Mouse (Mus musculus) megakaryocyte, embryonic 14.5 days (primary cell): ENCODE results near the gene Sbk1. TPM values are rescaled to one million over a fixed set of nuclear protein-coding genes. Genes with fewer than 3 reads are reported as not detected.
"Not testable (repeated sequence)": the region's sequence is repeated elsewhere in the genome, so short reads cannot be mapped to it uniquely, and the experiment has no call there.

Source experiments
- H3K27me3 ChIP-seq: replicated peaks from 2 replicates; pipeline ENCODE3; 2012; ENCODE audit warnings: inconsistent platforms
- H3K36me3 ChIP-seq: replicated peaks from 2 replicates; pipeline ENCODE3; 2012; ENCODE audit warnings: low read length, inconsistent platforms, mixed read lengths
- H3K4me1 ChIP-seq: 2 replicates; pipeline ENCODE4 v1.6.1; 2012; ENCODE audit warnings: inconsistent platforms
- H3K4me3 ChIP-seq: replicated peaks from 2 replicates; pipeline ENCODE3; 2012; ENCODE audit warnings: moderate library complexity, mild to moderate bottlenecking, inconsistent platforms
- H3K9me3 ChIP-seq: 2 replicates; pipeline ENCODE4 v1.6.1; 2012; ENCODE audit warnings: inconsistent platforms
- FLI1 ChIP-seq: IDR thresholded peaks from 2 replicates; pipeline ENCODE4 v1.6.1; 2012; ENCODE audit warnings: low read length, inconsistent platforms, mixed read lengths
- GATA1 ChIP-seq: IDR thresholded peaks from 3 replicates; pipeline ENCODE4 v1.6.1; 2012; ENCODE audit warnings: mixed read lengths, low read length, inconsistent platforms, borderline replicate concordance
- polyA plus RNA-seq: library from polyadenylated mRNA; stranded (reverse); fragments of >175 nt; gene quantifications from 2 replicates; pipeline ENCODE4 v1.2.3, GENCODE M21; 2012; ENCODE audit warnings: low replicate concordance; ENCODE audit not compliant: insufficient read depth

Sbk1 gene
- polyA plus RNA-seq, 1 experiment: 1.4 TPM

DNA sequence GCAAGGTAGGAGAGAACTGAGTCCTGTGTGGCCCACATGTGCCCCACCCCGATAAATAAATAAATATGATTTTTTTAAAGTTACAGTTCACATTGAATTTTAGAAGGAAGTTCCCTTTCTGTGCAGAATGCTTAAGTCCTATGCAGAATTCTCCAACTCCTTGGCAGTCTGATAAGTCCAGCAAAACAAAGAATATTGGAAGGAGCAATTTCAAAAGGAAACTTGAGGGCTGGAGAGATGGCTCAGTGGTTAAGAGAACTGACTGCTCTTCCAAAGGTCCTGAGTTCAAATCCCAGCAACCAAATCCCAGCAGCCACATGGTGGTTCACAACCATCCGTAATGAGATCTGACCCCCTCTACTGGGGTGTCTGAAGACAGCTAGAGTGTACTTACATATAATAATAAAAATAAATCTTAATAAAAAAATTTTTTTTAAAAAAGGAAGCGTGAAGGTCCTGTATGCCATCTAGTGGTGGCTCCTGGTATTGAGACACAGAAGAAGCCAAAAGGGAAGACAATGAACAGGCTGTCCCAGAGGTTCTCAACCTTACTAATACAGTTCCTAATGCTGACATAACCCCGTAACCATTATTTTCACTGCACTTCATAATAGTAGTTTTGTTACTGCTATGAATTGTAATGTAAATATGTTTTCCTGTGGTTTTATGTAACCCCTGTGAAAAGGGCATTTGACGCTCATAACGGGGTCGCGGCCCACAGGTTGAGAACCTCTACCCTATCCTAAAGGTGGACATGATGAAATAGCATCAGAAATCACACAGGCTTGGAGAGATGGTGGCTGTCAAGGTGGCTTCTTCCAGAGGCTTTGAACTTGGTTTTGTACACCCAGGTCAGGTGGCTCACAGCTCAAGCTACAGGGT, 25.4 kb downstream of the Sbk1 start:
- Histone ChIP-seq H3K27me3 (peaks cover 58% of the 10 kb centered on the region), H3K4me1 (no peaks in the 10 kb centered on the region), H3K9me3 (no peaks in the 10 kb centered on the region), H3K4me3 (no peak overlapping the region), H3K36me3 (no peaks in the 10 kb centered on the region)
- no peak for TF ChIP-seq FLI1
- no peak for TF ChIP-seq GATA1

DNA sequence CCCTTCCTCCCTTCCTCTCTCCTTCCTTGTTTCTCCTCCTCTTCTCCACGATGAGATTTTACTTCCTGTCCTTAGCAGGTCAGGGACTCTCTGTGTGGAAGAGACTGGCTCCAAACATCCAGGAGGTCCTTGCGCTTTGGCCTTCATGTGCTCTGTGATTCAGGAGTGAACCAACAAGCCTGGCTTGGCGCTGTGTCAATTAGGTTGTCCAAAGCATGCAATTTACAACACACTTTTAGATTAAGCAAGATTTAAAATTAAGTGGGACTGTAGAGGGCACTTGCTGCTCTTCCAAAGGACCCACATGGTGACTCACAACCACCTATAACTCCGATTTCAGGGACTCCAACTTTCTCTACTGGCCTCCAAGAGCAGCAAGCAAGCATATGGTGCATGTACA, 26.4 kb downstream of the Sbk1 start:
- no peaks in the 10 kb centered on the region for H3K4me1 ChIP-seq
- H3K9me3 ChIP-seq: no peaks in the 10 kb centered on the region
- TF ChIP-seq GATA1 (no peak), FLI1 (no peak)
- H3K4me3 ChIP-seq: no peak overlapping the region
- no peaks in the 10 kb centered on the region for H3K36me3 ChIP-seq
- peaks cover 55% of the 10 kb centered on the region for H3K27me3 ChIP-seq

DNA sequence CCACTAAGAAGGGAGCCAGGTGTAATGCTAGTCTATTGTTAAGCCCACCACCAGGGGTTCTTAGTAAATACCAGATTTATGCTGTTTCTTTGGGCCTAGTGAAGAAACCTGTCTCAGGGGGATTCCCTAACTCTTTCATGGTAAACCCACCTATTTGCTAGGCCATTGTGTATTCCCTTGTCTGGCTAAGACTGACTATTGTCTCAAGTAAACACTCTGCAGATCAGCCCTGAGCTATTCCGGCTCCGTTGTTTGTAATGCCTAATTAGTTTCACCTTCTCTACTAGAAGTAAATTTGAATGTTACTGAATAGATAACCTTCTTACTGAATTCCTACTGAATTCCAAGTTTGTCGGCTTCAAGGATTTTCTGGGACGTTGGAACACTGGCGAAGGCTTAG, 29.4 kb downstream of the Sbk1 start:
- not testable (repeated sequence) for H3K36me3 ChIP-seq, H3K4me1 ChIP-seq, H3K4me3 ChIP-seq, H3K9me3 ChIP-seq
- peaks cover 52% of the 10 kb centered on the region for H3K27me3 ChIP-seq

DNA sequence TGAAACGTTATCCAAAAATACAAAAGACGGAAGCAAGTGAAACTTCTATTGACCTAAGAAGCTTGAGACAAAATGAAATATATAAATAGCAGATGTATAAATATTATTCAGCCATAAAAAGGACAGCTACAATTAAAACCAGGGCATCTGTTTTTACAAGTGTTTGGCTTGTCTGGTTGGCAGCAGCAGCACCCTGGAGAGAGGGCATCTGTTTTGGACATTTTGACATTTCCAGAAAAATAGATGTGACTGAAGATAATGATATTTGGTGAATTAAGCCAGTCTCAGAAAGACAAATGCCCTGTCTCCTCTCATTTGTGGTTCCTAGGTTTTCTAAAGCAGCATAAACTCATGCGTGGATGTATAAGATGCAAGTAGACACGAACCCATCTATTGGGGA, 39.4 kb downstream of the Sbk1 start:
- peaks cover 1% of the 10 kb centered on the region for H3K9me3 ChIP-seq
- peaks cover 2% of the 10 kb centered on the region for H3K36me3 ChIP-seq
- no peaks in the 10 kb centered on the region for H3K4me1 ChIP-seq
- no peak overlapping the region for H3K4me3 ChIP-seq
- TF ChIP-seq FLI1 (no peak), GATA1 (no peak)
- peaks cover 26% of the 10 kb centered on the region for H3K27me3 ChIP-seq

DNA sequence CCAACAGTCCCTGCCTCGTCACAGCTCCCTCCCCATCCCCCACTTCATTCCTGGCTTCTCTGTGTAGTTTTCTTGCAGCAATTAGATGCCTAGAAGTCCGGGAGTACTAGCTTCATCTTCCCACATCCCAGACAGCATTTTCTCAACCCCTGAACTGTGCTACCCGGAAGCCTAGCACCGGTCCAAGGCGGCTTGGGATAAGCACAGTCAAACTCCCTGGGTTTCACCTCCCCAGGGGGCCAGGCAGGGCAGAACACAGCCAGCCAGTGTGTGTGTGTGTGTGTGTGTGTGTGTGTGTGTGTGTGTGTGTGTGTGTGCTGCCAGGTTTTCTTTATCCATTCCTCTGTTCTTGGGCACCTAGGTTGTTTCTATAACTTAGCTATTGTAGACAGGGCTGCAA, 40.9 kb downstream of the Sbk1 start:
- Histone ChIP-seq H3K27me3 (peaks cover 19% of the 10 kb centered on the region), H3K4me3 (no peak overlapping the region), H3K4me1 (no peaks in the 10 kb centered on the region), H3K9me3 (peaks cover 4% of the 10 kb centered on the region), H3K36me3 (peaks cover 2% of the 10 kb centered on the region)
- TF ChIP-seq GATA1 (no peak), FLI1 (no peak)

DNA sequence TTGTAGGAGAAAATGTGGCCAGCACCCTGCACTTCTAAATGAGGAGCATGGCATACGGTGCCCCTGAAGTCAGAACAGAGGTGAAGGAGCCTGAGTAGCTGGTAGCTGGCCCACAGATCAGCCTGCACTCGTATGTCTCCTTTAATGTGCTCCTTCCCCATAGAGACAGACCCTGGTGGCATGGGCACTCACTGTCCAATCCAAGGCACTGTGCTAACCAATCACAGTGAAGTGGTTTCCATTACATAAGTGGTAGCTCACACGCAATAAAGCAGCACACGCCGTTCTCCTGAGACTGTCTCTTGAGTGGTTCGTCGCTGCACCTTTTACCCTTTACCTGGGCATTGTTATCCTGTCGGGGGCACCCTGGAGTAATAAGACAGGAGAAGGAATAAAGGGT, 41.9 kb downstream of the Sbk1 start:
- H3K27me3 ChIP-seq: peaks cover 14% of the 10 kb centered on the region
- no peak overlapping the region for H3K4me3 ChIP-seq
- H3K4me1 ChIP-seq: no peaks in the 10 kb centered on the region
- H3K36me3 ChIP-seq: peaks cover 2% of the 10 kb centered on the region
- peaks cover 4% of the 10 kb centered on the region for H3K9me3 ChIP-seq
- TF ChIP-seq GATA1: no peak
- no peak for TF ChIP-seq FLI1

DNA sequence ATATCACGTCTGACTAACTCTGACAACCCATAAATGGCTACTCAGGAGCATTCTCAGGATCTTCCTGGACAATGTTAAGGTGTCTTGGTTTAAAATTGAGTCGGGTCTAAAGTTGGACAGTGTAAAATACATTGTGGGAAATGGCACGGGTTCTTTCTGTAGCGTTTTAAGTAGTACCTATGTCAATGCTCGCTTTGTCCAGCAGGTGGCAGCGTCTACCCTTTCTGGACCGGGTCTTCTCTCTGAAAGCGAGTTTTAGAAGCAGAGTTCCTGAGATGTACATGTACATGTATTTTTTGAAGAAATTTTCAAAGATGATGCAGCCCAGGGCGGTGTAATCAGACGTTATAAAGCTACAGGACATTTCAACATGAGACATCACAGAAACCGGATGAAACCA, 51.3 kb downstream of the Sbk1 start:
- Histone ChIP-seq H3K27me3 (peaks cover 2% of the 10 kb centered on the region), H3K9me3 (no peaks in the 10 kb centered on the region), H3K4me1 (peaks cover 38% of the 10 kb centered on the region), H3K36me3 (peaks cover 3% of the 10 kb centered on the region), H3K4me3 (peak overlapping the region; percentile 86)
- TF ChIP-seq FLI1 (no peak), GATA1 (no peak)

DNA sequence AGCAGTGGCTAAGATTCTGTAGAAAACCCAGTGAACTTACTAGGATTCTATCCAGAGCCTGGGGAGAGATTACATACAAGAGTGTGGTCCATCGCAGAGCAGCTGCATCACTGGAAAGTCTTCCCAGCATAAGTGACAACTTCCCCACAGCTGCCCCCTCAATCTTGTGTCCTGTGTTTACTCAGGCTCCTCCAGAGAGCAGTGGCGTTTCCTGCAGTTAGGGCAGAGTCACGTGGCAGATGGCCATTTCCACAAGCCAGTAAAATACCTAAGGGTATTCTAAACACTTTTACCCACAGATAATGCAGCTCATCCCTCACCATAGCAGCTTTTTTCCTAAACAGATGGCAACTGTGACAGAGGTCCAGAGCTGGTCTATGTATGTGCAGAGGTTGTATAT, 52.4 kb downstream of the Sbk1 start:
- Histone ChIP-seq H3K9me3 (no peaks in the 10 kb centered on the region), H3K4me1 (peaks cover 43% of the 10 kb centered on the region), H3K4me3 (peak overlapping the region; percentile 86), H3K27me3 (peaks cover 2% of the 10 kb centered on the region), H3K36me3 (no peaks in the 10 kb centered on the region)
- no peak for TF ChIP-seq FLI1
- no peak for TF ChIP-seq GATA1

DNA sequence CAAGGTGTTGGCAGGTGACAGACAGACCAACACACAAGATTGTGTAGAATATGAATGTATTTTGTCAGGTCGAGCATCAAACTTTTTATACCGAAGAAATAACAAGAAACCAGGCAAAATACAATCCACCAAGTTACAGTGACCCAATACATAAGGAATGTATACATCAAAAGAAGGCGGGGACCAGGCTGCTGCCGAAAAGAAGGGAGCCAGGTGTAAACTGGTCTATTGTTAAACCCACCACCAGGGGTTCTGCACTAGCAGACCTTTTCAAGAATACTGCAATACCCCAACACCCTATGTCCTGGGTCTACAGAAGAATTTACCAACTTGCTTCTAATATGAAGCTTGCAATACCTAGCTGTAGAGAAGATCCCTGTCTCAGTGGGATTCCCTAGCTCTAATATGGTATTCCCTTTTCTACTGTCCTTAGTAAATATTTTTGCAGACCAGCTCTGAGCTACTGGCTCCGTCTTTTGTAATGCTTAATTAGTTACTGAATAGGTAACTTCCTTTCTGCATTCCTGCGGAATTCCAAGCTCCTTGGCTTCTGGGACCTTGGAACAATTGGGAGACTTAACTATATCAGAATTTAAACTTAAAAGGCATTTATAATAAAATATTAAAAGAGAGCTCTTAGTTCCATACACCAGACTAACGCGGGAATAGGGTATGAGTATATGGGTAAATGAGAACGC, 53.3 kb downstream of the Sbk1 start:
- H3K4me1 ChIP-seq: peaks cover 52% of the 10 kb centered on the region
- H3K4me3 ChIP-seq, H3K27me3 ChIP-seq, H3K9me3 ChIP-seq, H3K36me3 ChIP-seq: not testable (repeated sequence)

DNA sequence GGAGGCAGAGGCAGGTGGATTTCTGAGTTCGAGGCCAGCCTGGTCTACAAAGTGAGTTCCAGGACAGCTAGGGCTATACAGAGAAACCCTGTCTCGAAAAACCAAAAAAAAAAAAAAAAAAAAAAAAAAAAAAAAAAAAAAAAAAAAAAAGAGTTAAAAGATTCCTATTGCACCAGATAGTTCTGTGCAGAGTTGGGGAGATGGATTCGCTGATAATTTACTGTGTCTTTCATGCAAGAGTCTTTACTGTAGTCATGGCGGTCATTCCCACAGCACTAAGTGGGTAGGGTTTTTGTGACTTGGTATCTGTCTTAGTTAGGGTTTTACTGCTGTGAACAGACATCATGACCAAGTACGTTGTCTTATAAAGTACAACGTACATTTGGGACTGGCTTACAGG, 56.4 kb downstream of the Sbk1 start:
- not testable (repeated sequence) for H3K4me3 ChIP-seq, H3K36me3 ChIP-seq, H3K27me3 ChIP-seq
- H3K9me3 ChIP-seq: peaks cover 17% of the 10 kb centered on the region
- peaks cover 49% of the 10 kb centered on the region for H3K4me1 ChIP-seq
